Mouse (Mus musculus) midbrain, embryonic 11.5 days (tissue): ENCODE results near the gene Cldn7. TPM values are rescaled to one million over a fixed set of nuclear protein-coding genes. Genes with fewer than 3 reads are reported as not detected.

Experiments used
- microRNA counts: library from miRNA; unstranded; fragments of <30 nt; microRNA quantifications from one replicate; lab custom pipeline; 2015
- microRNA-seq: library from miRNA; unstranded; fragments of <30 nt; microRNA quantifications from one replicate; pipeline ENCODE4, GENCODE M21; 2017
- polyA plus RNA-seq: library from polyadenylated mRNA; unstranded; fragments of >200 nt; fragmentation: Nextera tagmentation; extraction: Ambion mirVana; gene quantifications from 2 replicates; pipeline ENCODE4 v1.2.1, GENCODE M21; 2014

Cldn7 gene
- polyA plus RNA-seq, 1 experiment from 2014 or later = 2.3 TPM

MicroRNAs within 50 kb of the gene (microRNA counts, 519-probe panel; counts per million panel counts)
- microRNA mmu-miR-324-3p (lab: Ali Mortazavi, UCI) (not detected), microRNA mmu-miR-324-5p (lab: Ali Mortazavi, UCI) (5,247 counts per million, percentile 64 among the panel's probes with 10 or more counts)

Small RNA genes within 50 kb of the gene (microRNA-seq; reads per million reads assigned to microRNA genes)
- not detected for gene Gm44349
- 6,750 reads per million, percentile 93 among the genes with 10 or more reads in this experiment for gene Mir324

Other genes with a start within 250 kb of the Cldn7 start
- gene Polr2a, start 206.1 kb upstream of the Cldn7 start, polyA plus RNA-seq = 52.4 and 54.1 TPM in 2 replicates
- not detected in 2 replicates for gene Slc35g3, start 202.8 kb upstream of the Cldn7 start, polyA plus RNA-seq
- gene Zbtb4, start 198.9 kb upstream of the Cldn7 start, polyA plus RNA-seq = 0.90 and 0.91 TPM in 2 replicates
- gene Chrnb1, start 168.8 kb upstream of the Cldn7 start, polyA plus RNA-seq = 0.67 and 0.79 TPM in 2 replicates
- 1.3 and 1.5 TPM in 2 replicates for gene Fgf11, start 162.9 kb upstream of the Cldn7 start, polyA plus RNA-seq
- gene Tmem102, start 159.2 kb upstream of the Cldn7 start, polyA plus RNA-seq = 0.20 and 0.23 TPM in 2 replicates
- not detected in 2 replicates for gene Gm39566, start 149.5 kb upstream of the Cldn7 start, polyA plus RNA-seq
- gene Spem2, start 146.3 kb upstream of the Cldn7 start, polyA plus RNA-seq = not detected in 2 replicates
- gene Spem1, start 142.6 kb upstream of the Cldn7 start, polyA plus RNA-seq = 0.12 TPM in 1 of 2 replicates, not detected in the other
- 9.9 and 10.3 TPM in 2 replicates for gene Nlgn2, start 127.0 kb upstream of the Cldn7 start, polyA plus RNA-seq
- 285 and 287 TPM in 2 replicates for gene Tmem256, start 126.3 kb upstream of the Cldn7 start, polyA plus RNA-seq
- gene Plscr3, start 118.4 kb upstream of the Cldn7 start, polyA plus RNA-seq = 61.7 and 65.3 TPM in 2 replicates
- 0.44 and 0.48 TPM in 2 replicates for gene Tnk1, start 106.0 kb upstream of the Cldn7 start, polyA plus RNA-seq
- gene Tmem95, start 86.8 kb upstream of the Cldn7 start, polyA plus RNA-seq = not detected in 2 replicates
- 3.1 and 3.9 TPM in 2 replicates for gene Kctd11, start 83.4 kb upstream of the Cldn7 start, polyA plus RNA-seq
- 0.36 and 0.59 TPM in 2 replicates for gene Acap1, start 69.2 kb upstream of the Cldn7 start, polyA plus RNA-seq
- 15.3 and 17.8 TPM in 2 replicates for gene 2810408A11Rik, start 63.8 kb upstream of the Cldn7 start, polyA plus RNA-seq
- gene Neurl4, start 63.7 kb upstream of the Cldn7 start, polyA plus RNA-seq = 15.6 and 16.3 TPM in 2 replicates
- gene Gps2, start 50.9 kb upstream of the Cldn7 start, polyA plus RNA-seq = 92.2 and 95.8 TPM in 2 replicates
- 1,778 and 1,800 TPM in 2 replicates for gene Eif5a, start 42.8 kb upstream of the Cldn7 start, polyA plus RNA-seq
- gene Ybx2, start 29.0 kb upstream of the Cldn7 start, polyA plus RNA-seq = 3.2 and 5.1 TPM in 2 replicates
- gene Slc2a4, start 16.6 kb upstream of the Cldn7 start, polyA plus RNA-seq = 6.3 and 7.8 TPM in 2 replicates
- 20.7 and 22.6 TPM in 2 replicates for gene Ctdnep1, start 16.4 kb downstream of the Cldn7 start, polyA plus RNA-seq
- gene Elp5, start 17.7 kb downstream of the Cldn7 start, polyA plus RNA-seq = 150 and 151 TPM in 2 replicates
- 566 and 590 TPM in 2 replicates for gene Gabarap, start 26.4 kb downstream of the Cldn7 start, polyA plus RNA-seq
- gene Phf23, start 31.0 kb downstream of the Cldn7 start, polyA plus RNA-seq = 51.5 and 53.4 TPM in 2 replicates
- gene Dvl2, start 35.8 kb downstream of the Cldn7 start, polyA plus RNA-seq = 29.0 and 30.0 TPM in 2 replicates
- 46.5 and 47.8 TPM in 2 replicates for gene Acadvl, start 50.6 kb downstream of the Cldn7 start, polyA plus RNA-seq
- gene Dlg4, start 52.2 kb downstream of the Cldn7 start, polyA plus RNA-seq = 11.2 and 15.2 TPM in 2 replicates
- 0.23 and 0.51 TPM in 2 replicates for gene Asgr1, start 89.3 kb downstream of the Cldn7 start, polyA plus RNA-seq
- gene Asgr2, start 127.9 kb downstream of the Cldn7 start, polyA plus RNA-seq = not detected in 2 replicates
- gene Mgl2, start 165.6 kb downstream of the Cldn7 start, polyA plus RNA-seq = 0.11 and 0.22 TPM in 2 replicates
- 0.66 and 0.89 TPM in 2 replicates for gene Clec10a, start 191.4 kb downstream of the Cldn7 start, polyA plus RNA-seq
- 0.19 and 0.30 TPM in 2 replicates for gene Slc16a11, start 248.0 kb downstream of the Cldn7 start, polyA plus RNA-seq